Mouse (Mus musculus): Measurements from ENCODE around the gene Thop1.
A peak's percentile ranks its signal among the peaks of the same experiment; 100 is the strongest.
"Not testable (repeated sequence)": the region's sequence is repeated elsewhere in the genome, so short reads cannot be mapped to it uniquely, and the experiment has no call there.

Gene Thop1

DNA sequence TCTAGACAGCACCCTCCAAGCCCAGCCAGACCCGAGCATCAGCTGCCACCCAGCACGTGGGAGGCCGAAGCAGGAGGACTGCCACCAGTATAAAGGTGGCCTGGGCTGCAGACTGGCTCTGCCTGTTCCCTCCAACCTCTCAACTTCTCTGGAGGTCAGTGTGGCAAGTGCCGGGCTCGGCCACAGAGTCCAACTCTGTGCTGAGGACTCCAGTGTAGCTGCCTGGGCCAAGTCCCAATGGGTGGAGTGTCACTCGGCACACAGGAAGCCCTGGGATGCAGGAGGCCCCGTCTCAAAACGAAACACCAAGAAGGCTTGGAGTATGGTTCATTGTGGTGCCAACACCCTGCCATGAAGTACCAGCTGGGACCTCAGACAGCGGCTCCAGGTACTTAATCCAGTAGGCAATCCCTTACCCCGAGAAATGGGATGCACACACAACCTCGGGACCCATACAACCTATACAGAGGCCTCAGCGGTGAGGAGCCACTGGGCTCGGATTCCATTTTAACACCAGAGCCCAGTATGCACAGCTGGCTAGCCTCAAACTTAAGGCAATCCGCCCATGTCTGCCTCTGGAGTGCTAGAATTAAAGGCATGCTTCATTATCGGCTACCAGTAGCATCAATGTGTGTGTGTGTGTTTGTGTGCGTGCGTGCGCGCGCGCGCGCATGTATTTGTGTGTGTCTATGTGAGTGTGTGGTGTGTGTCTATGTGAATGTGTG is 12.3 kb upstream of the Thop1 start:
- DNase-seq (ENCODE audit: low spot score in 2 of 2) = no peak

DNA sequence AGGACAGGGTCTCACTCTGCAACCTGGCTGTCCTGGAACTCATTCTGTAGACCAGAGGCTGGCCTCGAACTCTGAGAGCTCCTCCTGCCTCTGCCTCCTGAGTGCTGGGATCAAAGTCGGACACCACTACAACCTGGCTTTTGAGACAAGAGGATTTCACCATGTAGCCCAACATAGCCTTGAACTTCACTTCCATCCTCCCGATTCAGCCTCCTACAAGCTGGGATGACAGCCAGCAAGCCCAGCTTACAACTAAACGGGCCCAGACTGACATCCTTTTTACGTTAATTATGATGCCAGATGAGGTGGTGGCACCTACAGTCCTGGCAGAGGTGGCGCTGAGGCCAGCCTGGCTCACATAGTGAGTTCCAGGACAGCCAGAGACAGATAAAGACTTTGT is 10.9 kb upstream of the Thop1 start:
- DNase-seq (ENCODE audit: low spot score in 2 of 2) = no peak

DNA sequence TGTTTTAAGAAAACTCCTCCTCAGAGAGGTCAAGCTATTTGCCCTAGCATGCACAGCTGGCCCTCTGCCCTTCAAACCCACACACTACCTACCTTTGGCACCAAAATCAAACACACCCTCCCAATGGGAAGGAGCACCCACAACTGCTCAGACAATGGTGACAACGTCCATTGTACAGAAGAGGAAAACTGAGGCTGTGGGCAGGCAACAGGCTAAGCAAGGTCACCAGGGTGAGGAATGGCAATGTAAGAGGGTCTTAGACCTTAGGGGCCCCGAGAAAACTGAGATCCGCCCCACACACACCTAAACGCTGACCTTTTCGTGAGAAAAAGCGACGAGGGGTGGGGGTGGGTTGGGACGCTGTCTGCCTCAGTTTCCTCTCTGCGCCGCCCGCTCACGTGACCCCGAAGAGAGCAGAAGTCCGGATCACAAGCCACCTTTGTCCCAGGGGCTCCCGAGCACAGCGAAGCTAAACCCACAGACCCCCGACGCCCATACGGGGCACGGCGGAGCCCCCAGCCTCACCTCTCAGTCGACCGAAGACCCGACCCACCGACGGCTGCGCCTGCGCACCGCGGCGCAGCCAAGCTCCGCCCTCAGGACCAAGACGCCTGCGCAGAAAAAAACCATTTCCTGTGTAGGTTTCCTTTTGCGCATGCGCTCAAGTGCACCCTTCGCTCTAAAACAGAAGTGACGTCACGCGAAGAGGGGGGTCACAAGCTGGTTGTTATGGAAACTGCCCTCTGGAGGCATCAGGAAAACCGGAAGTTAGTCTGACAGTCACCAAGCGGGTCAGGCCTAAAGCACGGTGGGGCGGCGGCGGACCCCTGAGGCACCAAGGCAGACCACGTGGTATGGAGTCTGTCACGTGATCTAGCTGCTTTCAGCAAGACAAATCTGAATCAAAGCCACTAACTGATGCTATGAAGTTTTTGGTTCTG is 10.0 kb upstream of the Thop1 start, which contains the start of gene Sgta:
Gene Sgta (minus strand): TSS at position 579 of the 941 bp plus-strand sequence.
- peak; percentile 97 to 98 for DNase-seq (ENCODE audit: low spot score in 2 of 2)

DNA sequence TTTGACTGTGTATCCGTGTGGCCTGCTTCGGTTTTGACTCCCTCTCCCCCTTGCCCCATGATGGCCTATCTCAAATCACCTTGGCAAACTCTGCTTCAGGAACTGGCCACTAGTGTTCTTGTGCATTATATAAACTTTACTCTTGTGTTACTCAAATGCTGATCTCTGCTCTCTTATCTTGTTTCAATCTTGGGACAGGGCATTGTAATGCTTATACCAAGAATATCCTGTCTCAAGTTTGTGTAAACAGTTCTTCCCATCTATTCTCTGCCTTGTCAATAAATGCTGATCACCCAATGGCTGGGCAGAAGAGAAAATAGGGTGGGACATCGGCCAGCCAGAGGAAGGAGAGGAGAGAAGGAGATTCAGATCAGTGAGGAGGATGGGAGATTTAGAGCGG is 7.1 kb upstream of the Thop1 start:
- DNase-seq (ENCODE audit: low spot score in 2 of 2) = no peak

DNA sequence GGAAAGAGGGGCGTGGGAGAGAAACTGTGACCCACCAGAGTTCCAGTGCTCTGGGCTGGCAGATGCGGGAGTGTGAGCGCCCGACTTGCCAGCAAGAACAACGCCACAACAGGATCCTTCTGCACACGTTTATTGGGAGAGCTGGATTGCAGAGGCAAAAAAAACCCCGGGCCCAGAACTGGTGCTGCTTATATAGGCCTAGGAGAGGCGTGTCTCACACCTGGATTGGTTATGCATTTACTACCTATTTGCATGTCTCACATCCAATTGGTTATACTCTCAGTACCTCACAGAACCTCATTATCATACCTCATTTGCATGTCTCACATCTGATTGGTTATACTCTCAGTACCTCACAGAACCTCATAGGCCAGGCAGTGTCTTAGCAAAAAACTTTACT is 5.3 kb upstream of the Thop1 start:
- not testable (repeated sequence) for DNase-seq (ENCODE audit: low spot score in 2 of 2)

DNA sequence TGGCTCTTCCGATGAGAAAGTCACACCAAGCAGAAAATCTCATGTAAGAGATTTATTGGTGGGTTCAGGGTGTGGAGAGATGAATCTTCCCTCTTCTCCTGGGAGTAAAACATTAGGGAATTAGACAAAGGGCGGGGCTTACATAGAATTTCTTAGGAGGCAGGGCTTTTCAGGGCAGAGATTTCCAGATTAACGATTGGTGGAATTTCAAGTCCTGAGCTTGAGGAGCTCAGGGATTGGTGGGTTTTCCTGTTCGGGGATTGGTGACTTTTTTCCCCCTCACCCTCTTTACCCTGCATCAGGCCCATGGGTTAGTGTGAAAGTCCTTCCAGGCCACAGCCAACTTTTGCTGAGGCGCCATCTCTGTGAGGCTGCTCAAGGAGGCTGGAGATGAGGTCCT is 1.1 kb upstream of the Thop1 start:
- DNase-seq (ENCODE audit: low spot score in 2 of 2) = no peak

DNA sequence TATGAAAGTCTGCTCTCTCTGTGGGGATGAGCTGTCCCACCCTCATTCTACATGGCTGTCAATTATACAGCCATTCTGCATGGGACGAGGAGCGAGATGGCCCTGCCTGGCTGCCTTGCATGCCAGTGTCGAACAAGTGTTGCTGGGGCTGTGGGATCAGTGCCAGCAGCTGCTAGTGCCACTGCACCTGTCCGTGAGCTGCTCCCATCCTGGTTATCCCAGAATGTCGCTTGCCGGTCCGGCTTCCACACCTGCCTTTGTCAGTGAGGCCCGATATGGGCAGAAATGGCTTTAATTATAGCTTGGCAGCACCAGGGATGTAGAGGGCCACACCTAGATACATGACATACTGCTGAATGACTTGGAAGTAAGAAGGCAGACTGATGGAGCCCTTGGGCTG is 2.5 kb downstream of the Thop1 start:
- DNase-seq (ENCODE audit: low spot score in 2 of 2) = no peak

DNA sequence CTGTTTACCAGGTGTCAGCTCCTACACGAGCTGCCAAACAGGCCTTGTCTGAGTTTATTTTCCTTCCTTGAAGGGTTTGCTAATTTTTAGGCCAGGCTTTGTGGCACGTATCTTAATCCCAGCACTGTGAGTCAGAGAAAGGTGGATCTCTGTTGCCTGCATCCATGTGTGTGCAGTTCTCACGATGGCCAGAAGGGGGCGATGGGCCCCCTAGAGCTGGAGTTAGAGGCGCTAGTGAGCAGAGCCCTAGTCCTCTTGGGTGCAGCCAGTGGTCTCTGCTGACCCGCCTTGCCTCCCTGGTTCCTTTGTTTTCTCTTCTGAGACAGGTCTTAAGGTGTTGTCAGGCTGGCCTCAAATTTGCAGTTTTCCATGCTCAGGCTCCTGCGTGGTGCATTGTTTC is 3.6 kb downstream of the Thop1 start:
- no peak for DNase-seq (ENCODE audit: low spot score in 2 of 2)

DNA sequence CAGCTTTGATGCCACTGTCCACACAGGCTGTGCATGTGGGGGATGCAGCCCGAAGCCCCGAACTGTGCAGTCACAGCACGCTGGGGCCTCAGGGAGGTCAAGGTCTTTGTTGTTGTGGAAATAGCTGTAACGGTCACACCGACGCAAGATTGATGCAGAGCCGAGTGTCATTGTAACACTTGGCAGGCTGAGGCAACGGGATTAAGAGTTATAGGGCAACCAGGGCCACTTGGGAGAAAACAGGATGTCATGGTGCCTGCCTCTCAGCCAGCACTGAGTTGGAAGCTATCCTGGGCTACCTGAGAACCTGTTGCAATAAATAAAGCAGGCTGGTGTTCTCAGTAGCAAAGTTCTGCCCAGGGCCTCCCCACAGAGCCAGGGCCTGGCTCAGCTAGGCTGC is 5.9 kb downstream of the Thop1 start:
- no peak for DNase-seq (ENCODE audit: low spot score in 2 of 2)

DNA sequence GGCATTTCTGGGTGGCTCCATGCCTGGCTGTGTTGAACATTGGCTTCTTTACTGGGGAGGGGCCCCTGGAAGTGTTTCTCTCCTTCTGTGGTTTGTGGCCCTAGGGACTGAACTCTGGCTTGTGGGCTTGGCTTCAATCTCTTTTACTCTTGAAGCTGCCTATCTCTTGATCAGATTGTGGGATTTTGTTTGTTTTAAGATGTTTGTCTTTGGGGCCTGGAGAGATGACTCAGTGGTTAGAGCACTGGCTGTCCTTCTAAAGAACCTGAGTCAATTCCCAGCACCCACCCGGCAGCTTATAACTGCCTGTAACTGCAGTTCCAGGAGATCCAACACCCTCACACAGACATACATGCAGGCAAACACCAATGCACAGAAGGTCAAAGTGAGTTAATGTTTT is 6.5 kb downstream of the Thop1 start:
- DNase-seq (ENCODE audit: low spot score in 2 of 2) = no peak

DNA sequence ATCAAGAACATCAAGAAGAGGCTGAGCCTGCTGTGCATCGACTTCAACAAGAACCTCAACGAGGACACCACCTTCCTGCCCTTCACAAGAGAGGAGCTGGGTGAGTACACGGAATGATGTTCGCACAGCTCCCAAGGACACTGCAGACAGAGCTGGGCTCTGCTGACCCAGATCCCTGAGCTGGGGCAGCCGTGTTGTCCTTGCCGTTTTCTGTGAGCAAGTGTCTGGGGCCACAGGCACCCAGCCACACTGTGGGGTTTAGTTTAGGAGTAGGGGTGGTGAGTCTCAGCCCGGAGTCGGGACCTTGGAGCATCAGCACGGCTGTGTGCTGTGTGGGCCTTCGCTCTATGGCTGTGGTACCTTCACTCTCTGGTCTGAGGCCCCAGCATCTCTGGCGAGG is 8.1 kb downstream of the Thop1 start:
- DNase-seq (ENCODE audit: low spot score in 2 of 2) = no peak

DNA sequence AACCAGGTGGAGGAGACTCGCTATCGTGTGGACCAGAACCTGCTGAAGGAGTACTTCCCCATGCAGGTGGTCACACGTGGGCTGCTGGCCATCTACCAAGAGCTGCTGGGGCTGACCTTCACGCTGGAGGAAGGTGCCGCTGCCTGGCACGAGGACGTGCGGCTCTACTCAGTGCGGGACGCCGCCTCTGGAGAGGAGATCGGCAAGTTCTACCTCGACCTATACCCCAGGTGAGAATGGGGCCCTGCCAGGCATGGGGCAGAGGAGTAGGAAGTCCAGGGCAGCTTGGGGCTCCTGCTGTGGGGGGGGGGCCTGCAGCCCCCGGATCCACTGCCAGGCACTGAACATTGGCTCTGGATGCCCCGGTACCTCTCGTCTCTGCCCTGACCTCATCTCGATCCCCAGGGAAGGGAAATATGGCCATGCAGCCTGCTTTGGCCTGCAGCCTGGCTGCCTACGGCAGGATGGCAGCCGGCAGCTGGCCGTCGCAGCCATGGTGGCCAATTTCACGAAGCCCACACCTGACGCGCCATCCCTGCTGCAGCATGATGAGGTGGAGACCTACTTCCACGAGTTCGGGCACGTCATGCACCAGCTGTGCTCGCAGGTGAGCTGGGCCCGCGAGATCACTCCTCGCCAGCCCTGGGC is 10.3 kb downstream of the Thop1 start:
- no peak for DNase-seq (ENCODE audit: low spot score in 2 of 2)

DNA sequence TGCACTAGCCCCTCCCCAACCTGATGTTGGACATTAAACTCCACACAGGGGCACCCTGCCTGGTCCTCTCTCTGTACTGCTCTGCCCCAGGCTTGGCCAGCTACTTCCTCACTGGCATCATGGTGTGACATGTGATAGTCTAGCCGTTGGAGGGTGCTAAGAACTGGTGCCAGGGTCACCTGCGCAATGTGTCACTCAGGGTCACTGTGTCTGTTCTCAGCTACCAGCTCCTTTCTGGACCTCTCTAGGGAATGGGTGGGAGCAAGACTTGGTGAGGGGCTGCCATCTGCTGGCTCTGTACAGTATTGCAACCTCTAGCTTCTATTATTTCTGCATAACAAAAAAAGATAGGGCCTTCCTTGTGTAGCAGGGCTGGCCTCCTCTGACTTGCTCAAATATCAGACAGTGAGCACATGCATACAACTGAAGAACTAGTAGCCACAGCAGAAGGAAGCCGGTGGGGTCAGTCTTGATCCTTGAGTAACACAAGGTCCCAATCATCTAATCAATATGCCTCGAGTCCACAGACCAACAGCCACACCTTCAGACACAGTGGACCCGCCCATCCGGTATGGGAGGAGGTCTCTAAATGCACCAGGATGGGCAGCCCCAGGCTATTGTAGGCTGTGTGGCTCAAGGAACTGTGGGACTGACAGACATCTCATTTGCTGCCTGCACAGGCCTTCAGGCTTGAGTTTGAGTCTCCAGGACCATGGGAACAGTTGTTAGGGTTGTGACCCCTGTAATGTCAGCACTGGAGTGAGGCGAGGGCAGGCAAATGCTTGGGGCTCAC is 12.5 kb downstream of the Thop1 start:
- DNase-seq (ENCODE audit: low spot score in 2 of 2) = peak; percentile 54 to 62

DNA sequence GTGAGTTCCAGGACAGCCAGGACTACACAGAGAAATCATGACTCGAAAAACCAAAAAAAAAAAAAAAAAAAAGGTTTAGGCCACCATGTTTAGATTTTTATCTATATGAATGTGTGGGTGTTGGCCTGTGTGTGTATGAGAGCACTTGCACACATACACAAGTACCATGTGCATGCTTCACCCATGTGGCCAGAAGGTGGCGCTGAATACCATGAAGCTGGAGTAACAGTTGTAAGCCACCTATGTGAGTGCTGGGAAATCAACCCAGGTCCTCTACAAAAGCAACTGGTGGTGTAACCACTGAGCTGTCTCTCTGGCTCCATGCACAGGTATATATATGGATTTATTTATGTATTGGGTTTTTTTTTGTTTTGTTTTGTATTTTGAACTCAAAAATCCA is 17.2 kb downstream of the Thop1 start:
- peak in 1 of 2 experiments; percentile 45 for DNase-seq (ENCODE audit: low spot score in 2 of 2)

DNA sequence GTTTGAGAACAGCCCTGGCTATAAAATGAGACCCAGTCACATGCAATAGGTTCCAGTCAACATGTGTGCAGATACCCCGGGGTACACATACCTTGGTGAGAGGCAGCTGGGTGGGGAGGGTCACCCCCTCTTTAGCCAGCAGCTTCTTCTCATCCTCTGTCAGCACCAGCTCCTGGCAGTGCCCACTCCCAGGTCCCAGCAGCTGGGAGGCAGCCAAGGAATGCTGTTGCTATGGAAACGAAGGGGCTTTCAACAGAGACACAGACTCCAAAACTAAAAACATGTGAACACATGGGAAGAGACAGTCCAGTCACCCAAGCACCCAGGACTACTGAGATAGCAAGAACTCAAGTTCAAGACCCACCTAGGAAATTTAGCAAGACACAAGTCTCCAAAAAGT is 19.4 kb downstream of the Thop1 start:
- DNase-seq (ENCODE audit: low spot score in 2 of 2) = no peak

DNA sequence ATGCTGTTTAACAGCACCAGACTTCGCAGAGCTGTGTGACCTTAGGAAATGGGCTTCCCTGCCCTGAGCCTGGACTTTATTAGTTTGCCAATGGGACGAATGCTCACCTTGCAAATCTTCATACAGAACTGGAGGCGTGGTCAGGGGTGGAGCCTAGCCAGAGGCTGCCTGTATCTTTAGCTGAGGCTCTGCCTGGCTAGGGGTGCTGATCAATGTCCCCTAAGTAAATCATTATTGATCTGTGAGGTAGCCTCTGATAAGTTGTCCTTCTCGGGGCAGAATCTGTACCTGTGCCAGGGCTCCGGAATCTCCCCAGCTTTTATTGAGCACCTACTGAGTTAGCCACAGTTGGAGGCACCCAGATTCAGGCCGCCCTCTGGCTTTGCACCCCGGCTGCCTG is 20.8 kb downstream of the Thop1 start:
- no peak for DNase-seq (ENCODE audit: low spot score in 2 of 2)

DNA sequence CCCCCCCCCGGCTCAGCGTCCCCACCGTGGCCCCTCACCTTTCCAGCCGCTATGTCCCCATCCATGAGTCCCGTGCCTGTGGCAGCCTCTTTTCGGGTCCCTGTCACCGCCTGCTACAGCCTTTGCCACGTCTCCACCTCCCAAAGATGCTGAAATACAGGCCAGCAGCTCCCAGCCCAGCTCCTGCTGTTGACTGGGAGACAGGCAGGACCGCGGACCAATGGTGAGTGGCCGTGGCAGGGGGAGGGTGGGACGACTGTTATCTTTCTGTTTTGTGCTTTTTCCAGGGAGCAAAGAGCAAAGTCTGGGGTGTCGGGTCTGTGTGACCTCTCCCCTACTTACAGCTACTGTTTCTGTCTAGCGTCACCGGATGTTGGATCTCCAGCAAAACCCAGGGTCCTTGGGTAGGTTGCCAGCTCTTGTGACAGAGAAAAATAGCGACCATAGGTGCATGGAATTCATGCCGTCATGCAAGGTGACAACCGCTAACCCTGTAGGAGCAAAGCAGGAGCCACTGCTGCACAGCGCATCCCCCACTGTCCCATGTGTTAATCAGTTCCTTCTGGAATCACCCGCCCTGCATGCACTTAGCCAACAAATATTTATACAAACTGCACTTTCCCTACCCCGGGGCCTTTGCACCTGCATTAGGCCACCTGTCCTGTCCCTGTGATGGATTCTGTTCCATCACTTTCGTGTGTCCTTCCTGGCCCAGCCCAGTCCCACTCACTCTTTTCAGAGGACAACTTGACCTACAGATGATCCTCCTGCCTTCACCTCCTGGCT is 22.8 kb downstream of the Thop1 start:
- DNase-seq (ENCODE audit: low spot score in 2 of 2) = no peak

DNA sequence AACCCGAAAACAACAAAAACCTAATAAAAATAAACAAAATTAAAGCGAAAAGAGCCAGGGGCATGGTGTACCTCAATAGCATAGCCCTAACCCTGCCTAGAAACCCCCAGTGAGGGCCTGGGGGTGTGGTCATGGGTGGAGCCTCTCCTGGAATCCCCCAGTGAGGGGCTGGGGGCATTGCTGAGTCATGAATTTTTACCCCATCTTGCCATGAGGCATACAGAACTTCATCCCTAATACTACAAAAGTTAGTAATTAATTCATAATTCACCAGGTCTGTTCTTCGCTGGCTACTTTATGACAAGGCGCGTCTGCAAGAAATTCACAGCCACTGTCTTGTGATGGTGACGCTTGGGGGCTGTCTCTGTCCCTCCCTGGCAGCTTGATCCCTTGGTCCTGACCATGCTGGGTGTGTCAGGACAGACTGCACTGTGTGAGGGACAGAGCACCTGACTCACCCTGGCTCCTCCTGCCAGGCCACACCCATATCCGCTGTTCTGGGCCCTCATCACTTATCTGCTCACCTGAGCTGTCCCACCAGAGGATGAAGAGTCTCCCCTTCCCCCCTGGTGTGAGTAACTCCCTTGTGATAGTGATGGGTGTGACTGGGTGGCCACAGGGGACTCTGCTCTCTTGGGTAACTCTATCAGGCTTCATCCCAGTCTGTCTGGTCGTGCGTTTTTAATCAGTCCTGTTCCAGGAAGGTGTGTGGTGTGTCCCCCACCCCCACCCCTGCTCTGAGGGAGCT is 25.3 kb downstream of the Thop1 start:
- no peak for DNase-seq (ENCODE audit: low spot score in 2 of 2)

DNA sequence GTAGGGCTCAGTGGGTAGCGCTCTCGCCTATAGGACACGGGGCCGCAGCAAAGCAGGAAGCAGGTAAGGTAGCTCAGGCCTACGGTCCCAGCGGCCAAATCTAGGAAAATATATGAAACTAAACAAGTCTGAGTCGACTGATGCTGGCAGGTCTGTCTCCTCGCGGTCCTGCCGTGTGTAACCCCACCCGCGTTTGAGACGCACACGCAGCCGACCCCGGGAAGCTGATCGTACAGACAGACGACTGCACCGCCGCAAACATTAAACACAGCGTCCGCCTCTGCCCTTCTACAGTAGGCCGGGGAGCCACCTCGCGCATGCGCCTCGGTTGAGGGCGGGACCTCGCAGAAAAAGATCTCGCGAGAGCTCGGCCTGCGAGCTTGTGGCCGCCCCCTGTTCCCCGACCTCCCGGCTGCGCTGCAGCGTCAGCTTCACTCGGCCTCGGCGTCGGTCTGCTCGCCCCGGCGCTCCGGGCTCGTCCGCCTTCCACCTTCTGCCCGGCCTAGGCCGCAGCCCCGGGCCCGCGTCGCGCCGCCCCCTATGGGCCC is 35.8 kb downstream of the Thop1 start, which contains the start of gene Map2k2:
Gene Map2k2 (plus strand): TSS at position 351 of the 548 bp plus-strand sequence.
- DNase-seq (ENCODE audit: low spot score in 2 of 2) = peak; percentile 96 to 98
